In genomic region chr7:54909958-54910357, GRCm38 (mm10) we compare ENCODE assay signal across 13 mouse cellular contexts.
DNase-seq lines count a peak whose midpoint lies in the region; ATAC-seq and TF ChIP-seq lines count a peak whose summit lies in the region.
"Had no signal": no experiment of that assay in that cellular context is flagged by ENCODE, and none has a peak within 500 bp of the region (broad histone marks: within the 10 kb centered on the region; RNA-seq: fewer than 3 reads in every experiment).

No protein-coding gene starts in this region.

- no peak for TF ChIP-seq CTCF in kidney, postnatal 0 days (IDR thresholded peaks at IDR 0.05; ENCODE audit: low read depth)

- 0 out of 2 replicates have a peak, but pooled peaks have one; percentile 33 for ATAC-seq in hindbrain, embryonic 11.5 days (ENCODE audit: low FRiP score)
- ATAC-seq in embryonic facial prominence, embryonic 14.5 days (ENCODE audit: low read depth), result no peak; the same call in 1 of the 2 replicates
- peak; percentile 59 for ATAC-seq in kidney, postnatal 0 days (replicated peaks; ENCODE audit: low FRiP score, low read depth)
- ATAC-seq: intestine, postnatal 0 days had no signal

- no peaks in the 10 kb centered on the region for H3K36me3 ChIP-seq in hindbrain, embryonic 11.5 days (ENCODE audit: control insufficient read depth, insufficient read depth, low read length)
- H3K36me3 ChIP-seq in hindbrain, embryonic 10.5 days, result no peaks in the 10 kb centered on the region
- H3K36me3 ChIP-seq in embryonic facial prominence, embryonic 14.5 days (ENCODE audit: control insufficient read depth, insufficient read depth, low read length), result no peaks in the 10 kb centered on the region
- H3K36me3 ChIP-seq in kidney, postnatal 0 days (ENCODE audit: insufficient read depth, low read length), result no peaks in the 10 kb centered on the region
- H3K36me3 ChIP-seq: liver, embryonic 13.5 days had no signal

- H3K4me3 ChIP-seq in hindbrain, embryonic 11.5 days (ENCODE audit: low read depth, low read length), result no peak overlapping the region
- H3K4me3 ChIP-seq in hindbrain, embryonic 10.5 days, result no peak overlapping the region
- H3K4me3 ChIP-seq in embryonic facial prominence, embryonic 14.5 days (ENCODE audit: low read depth, low read length), result no peak overlapping the region
- H3K4me3 ChIP-seq in kidney, postnatal 0 days (replicated peaks; ENCODE audit: low read depth, low read length), result no peak overlapping the region
- H3K4me3 ChIP-seq: erythroblast, embryonic 14.5 days; heart, adult 2 months; liver, embryonic 13.5 days; megakaryocyte, embryonic 14.5 days had no signal

- H3K27me3 ChIP-seq in hindbrain, embryonic 11.5 days (ENCODE audit: control insufficient read depth, insufficient read depth, low read length), result no peaks in the 10 kb centered on the region
- H3K27me3 ChIP-seq in hindbrain, embryonic 10.5 days (ENCODE audit: insufficient read depth, poor library complexity, severe bottlenecking), result no peaks in the 10 kb centered on the region
- H3K27me3 ChIP-seq in embryonic facial prominence, embryonic 14.5 days (replicated peaks; ENCODE audit: control insufficient read depth, insufficient read depth, low read length), result no peaks in the 10 kb centered on the region
- H3K27me3 ChIP-seq in kidney, postnatal 0 days (ENCODE audit: insufficient read depth, low read length), result no peaks in the 10 kb centered on the region
- H3K27me3 ChIP-seq: liver, embryonic 13.5 days; megakaryocyte, embryonic 14.5 days had no signal

- WGBS in hindbrain, embryonic 11.5 days, result 69% methylated on average over 7 of the region's 7 CpGs
- WGBS in hindbrain, embryonic 10.5 days, result 67% methylated on average over 7 of the region's 7 CpGs
- WGBS in embryonic facial prominence, embryonic 14.5 days, result 35% methylated on average over 7 of the region's 7 CpGs
- 32% methylated on average over 7 of the region's 7 CpGs for WGBS in kidney, postnatal 0 days

- no peaks in the 10 kb centered on the region for H3K4me1 ChIP-seq in hindbrain, embryonic 11.5 days (replicated peaks; ENCODE audit: control insufficient read depth, insufficient read depth, low read length)
- H3K4me1 ChIP-seq in hindbrain, embryonic 10.5 days (replicated peaks), result no peaks in the 10 kb centered on the region
- no peaks in the 10 kb centered on the region for H3K4me1 ChIP-seq in embryonic facial prominence, embryonic 14.5 days (ENCODE audit: control insufficient read depth, insufficient read depth, low read length)
- H3K4me1 ChIP-seq in kidney, postnatal 0 days (replicated peaks; ENCODE audit: insufficient read depth, low read length), result no peaks in the 10 kb centered on the region
- H3K4me1 ChIP-seq: liver, embryonic 13.5 days; megakaryocyte, embryonic 14.5 days had no signal

- H3K9me3 ChIP-seq in hindbrain, embryonic 11.5 days (ENCODE audit: control insufficient read depth, low read length), result no peaks in the 10 kb centered on the region
- no peaks in the 10 kb centered on the region for H3K9me3 ChIP-seq in hindbrain, embryonic 10.5 days
- no peaks in the 10 kb centered on the region for H3K9me3 ChIP-seq in embryonic facial prominence, embryonic 14.5 days (ENCODE audit: control insufficient read depth, low read length)
- no peaks in the 10 kb centered on the region for H3K9me3 ChIP-seq in kidney, postnatal 0 days (replicated peaks; ENCODE audit: low read length)
- H3K9me3 ChIP-seq: liver, embryonic 13.5 days; megakaryocyte, embryonic 14.5 days had no signal

- H3K27ac ChIP-seq in hindbrain, embryonic 11.5 days (ENCODE audit: low read depth, low read length), result no peak overlapping the region
- H3K27ac ChIP-seq in hindbrain, embryonic 10.5 days, result no peak overlapping the region
- H3K27ac ChIP-seq in embryonic facial prominence, embryonic 14.5 days (replicated peaks; ENCODE audit: low read depth, low read length), result no peak overlapping the region
- H3K27ac ChIP-seq in kidney, postnatal 0 days, result no peak overlapping the region
- H3K27ac ChIP-seq: heart, adult 2 months; liver, embryonic 13.5 days had no signal

- no peak for DNase-seq in hindbrain, embryonic 11.5 days (ENCODE audit: low spot score)
- DNase-seq in hindbrain, embryonic 10.5 days (ENCODE audit: low spot score), result no peak
- peak; percentile 1 for DNase-seq in cerebellum, adult 11 months
- peak; percentile 23 for DNase-seq in embryonic facial prominence, embryonic 14.5 days (ENCODE audit: low spot score)
- DNase-seq in kidney, postnatal 0 days (ENCODE audit: low spot score), result peak; percentile 16
- no peak for DNase-seq in spleen, postnatal 4 days (ENCODE audit: low spot score in 2 of 2)
- DNase-seq in frontal cortex, postnatal 25 days (ENCODE audit: low spot score in 2 of 2), result no peak
- DNase-seq in gastrocnemius, postnatal 25 days, result no peak
- DNase-seq: heart, adult 2 months; liver, embryonic 13.5 days had no signal

- H3K4me2 ChIP-seq in hindbrain, embryonic 11.5 days (replicated peaks; ENCODE audit: low read depth, low read length), result no peak overlapping the region
- H3K4me2 ChIP-seq in embryonic facial prominence, embryonic 14.5 days (ENCODE audit: low read depth, low read length), result no peak overlapping the region
- H3K4me2 ChIP-seq in kidney, postnatal 0 days (ENCODE audit: low read length), result peak overlapping the region; percentile 21; the same call in 1 of the 2 replicates
- H3K4me2 ChIP-seq: liver, embryonic 13.5 days had no signal

- no peak overlapping the region for H3K9ac ChIP-seq in hindbrain, embryonic 11.5 days (ENCODE audit: low read depth, low read length)
- H3K9ac ChIP-seq in embryonic facial prominence, embryonic 14.5 days (ENCODE audit: low read depth, low read length), result no peak overlapping the region
- H3K9ac ChIP-seq in kidney, postnatal 0 days (ENCODE audit: low read depth, low read length), result no peak overlapping the region
- H3K9ac ChIP-seq: liver, embryonic 13.5 days had no signal

Comparison
In these comparisons a context has a peak if more than half of its experiments do, and no peak if none do; other contexts are left out.
1. DNase-seq: peak in cerebellum, adult 11 months (single experiment), embryonic facial prominence, embryonic 14.5 days (single experiment) and kidney, postnatal 0 days (single experiment); none in hindbrain, embryonic 11.5 days (single experiment), hindbrain, embryonic 10.5 days (single experiment), spleen, postnatal 4 days (0 of 2), frontal cortex, postnatal 25 days (0 of 2) and gastrocnemius, postnatal 25 days (single experiment).